Mouse (Mus musculus): ENCODE results near the gene Nceh1. TPM values are rescaled to one million over a fixed set of nuclear protein-coding genes. Genes with fewer than 3 reads are reported as not detected.

Nceh1 gene
- polyA plus RNA-seq, 1 experiment from 2014 or later: 18.2 TPM

- WGBS: 90% methylated on average over 7 of the region's 7 CpGs
- Histone ChIP-seq H3K9me3 (replicated peaks; ENCODE audit: control insufficient read depth, low read length, poor library complexity, severe bottlenecking) (no peaks in the 10 kb centered on the region), H3K4me3 (ENCODE audit: low read depth, low read length) (no peak overlapping the region), H3K27me3 (ENCODE audit: control insufficient read depth, insufficient read depth, low read depth, low read length) (no peaks in the 10 kb centered on the region), H3K36me3 (ENCODE audit: control insufficient read depth, insufficient read depth, low read length) (no peaks in the 10 kb centered on the region), H3K4me2 (ENCODE audit: low read length) (no peak overlapping the region), H3K9ac (ENCODE audit: low read depth, low read length) (no peak overlapping the region), H3K27ac (ENCODE audit: low read length) (no peak overlapping the region), H3K4me1 (ENCODE audit: control insufficient read depth, insufficient read depth, low read length) (no peaks in the 10 kb centered on the region)
- ATAC-seq: no peak
Measured at GRCm38 (mm10) chr3:27199120-27199519, 16.4 kb downstream of the Nceh1 start.

GRCm38 (mm10) chr3:27201728-27202411 is 19.1 kb downstream of the Nceh1 start:
- ATAC-seq: no peak
- 92% methylated on average over 5 of the region's 5 CpGs for WGBS
- Histone ChIP-seq H3K27ac (ENCODE audit: low read length) (no peak overlapping the region), H3K4me3 (ENCODE audit: low read depth, low read length) (no peak overlapping the region), H3K4me1 (ENCODE audit: control insufficient read depth, insufficient read depth, low read length) (no peaks in the 10 kb centered on the region), H3K36me3 (ENCODE audit: control insufficient read depth, insufficient read depth, low read length) (no peaks in the 10 kb centered on the region), H3K27me3 (ENCODE audit: control insufficient read depth, insufficient read depth, low read depth, low read length) (no peaks in the 10 kb centered on the region), H3K9me3 (replicated peaks; ENCODE audit: control insufficient read depth, low read length, poor library complexity, severe bottlenecking) (no peaks in the 10 kb centered on the region), H3K9ac (ENCODE audit: low read depth, low read length) (no peak overlapping the region), H3K4me2 (ENCODE audit: low read length) (no peak overlapping the region)

GRCm38 (mm10) chr3:27205068-27205467 is 22.3 kb downstream of the Nceh1 start:
- ATAC-seq: no peak
- Histone ChIP-seq H3K36me3 (ENCODE audit: control insufficient read depth, insufficient read depth, low read length) (no peaks in the 10 kb centered on the region), H3K9ac (ENCODE audit: low read depth, low read length) (no peak overlapping the region), H3K9me3 (replicated peaks; ENCODE audit: control insufficient read depth, low read length, poor library complexity, severe bottlenecking) (no peaks in the 10 kb centered on the region), H3K27me3 (ENCODE audit: control insufficient read depth, insufficient read depth, low read depth, low read length) (no peaks in the 10 kb centered on the region), H3K4me2 (ENCODE audit: low read length) (no peak overlapping the region), H3K4me1 (ENCODE audit: control insufficient read depth, insufficient read depth, low read length) (no peaks in the 10 kb centered on the region), H3K4me3 (ENCODE audit: low read depth, low read length) (no peak overlapping the region), H3K27ac (ENCODE audit: low read length) (no peak overlapping the region)
- 45% methylated on average over 5 of the region's 5 CpGs for WGBS

GRCm38 (mm10) chr3:27205514-27206220 is 22.9 kb downstream of the Nceh1 start:
- no peak overlapping the region for H3K9ac ChIP-seq (ENCODE audit: low read depth, low read length)
- no peaks in the 10 kb centered on the region for H3K27me3 ChIP-seq (ENCODE audit: control insufficient read depth, insufficient read depth, low read depth, low read length)
- no peaks in the 10 kb centered on the region for H3K9me3 ChIP-seq (replicated peaks; ENCODE audit: control insufficient read depth, low read length, poor library complexity, severe bottlenecking)
- H3K4me2 ChIP-seq (ENCODE audit: low read length): no peak overlapping the region
- H3K4me3 ChIP-seq (ENCODE audit: low read depth, low read length): no peak overlapping the region
- no peak for ATAC-seq
- H3K36me3 ChIP-seq (ENCODE audit: control insufficient read depth, insufficient read depth, low read length): no peaks in the 10 kb centered on the region
- WGBS: 82% methylated on average over 9 of the region's 9 CpGs
- H3K4me1 ChIP-seq (ENCODE audit: control insufficient read depth, insufficient read depth, low read length): no peaks in the 10 kb centered on the region
- H3K27ac ChIP-seq (ENCODE audit: low read length): no peak overlapping the region

- no peaks in the 10 kb centered on the region for H3K36me3 ChIP-seq (ENCODE audit: control insufficient read depth, insufficient read depth, low read length)
Measured at GRCm38 (mm10) chr3:27206221-27206560, 23.4 kb downstream of the Nceh1 start.

GRCm38 (mm10) chr3:27206577-27206976 is 23.8 kb downstream of the Nceh1 start:
- Histone ChIP-seq H3K9ac (ENCODE audit: low read depth, low read length) (no peak overlapping the region), H3K9me3 (replicated peaks; ENCODE audit: control insufficient read depth, low read length, poor library complexity, severe bottlenecking) (no peaks in the 10 kb centered on the region), H3K27me3 (ENCODE audit: control insufficient read depth, insufficient read depth, low read depth, low read length) (no peaks in the 10 kb centered on the region), H3K4me2 (ENCODE audit: low read length) (no peak overlapping the region), H3K36me3 (ENCODE audit: control insufficient read depth, insufficient read depth, low read length) (no peaks in the 10 kb centered on the region), H3K4me1 (ENCODE audit: control insufficient read depth, insufficient read depth, low read length) (no peaks in the 10 kb centered on the region), H3K4me3 (ENCODE audit: low read depth, low read length) (no peak overlapping the region), H3K27ac (ENCODE audit: low read length) (no peak overlapping the region)
- WGBS: 85% methylated on average over 8 of the region's 8 CpGs
- ATAC-seq: no peak

More at GRCm38 (mm10) chr3:27206221-27206560, 23.4 kb downstream of the Nceh1 start:
- H3K27me3 ChIP-seq (ENCODE audit: control insufficient read depth, insufficient read depth, low read depth, low read length): no peaks in the 10 kb centered on the region
- no peak for ATAC-seq
- WGBS: 83% methylated on average over 4 of the region's 4 CpGs
- no peak overlapping the region for H3K27ac ChIP-seq (ENCODE audit: low read length)
- no peaks in the 10 kb centered on the region for H3K9me3 ChIP-seq (replicated peaks; ENCODE audit: control insufficient read depth, low read length, poor library complexity, severe bottlenecking)
- H3K4me2 ChIP-seq (ENCODE audit: low read length): no peak overlapping the region
- H3K4me3 ChIP-seq (ENCODE audit: low read depth, low read length): no peak overlapping the region
- no peak overlapping the region for H3K9ac ChIP-seq (ENCODE audit: low read depth, low read length)
- H3K4me1 ChIP-seq (ENCODE audit: control insufficient read depth, insufficient read depth, low read length): no peaks in the 10 kb centered on the region

- Histone ChIP-seq H3K4me1 (ENCODE audit: control insufficient read depth, insufficient read depth, low read length) (no peaks in the 10 kb centered on the region), H3K27ac (ENCODE audit: low read length) (no peak overlapping the region), H3K4me2 (ENCODE audit: low read length) (no peak overlapping the region), H3K27me3 (ENCODE audit: control insufficient read depth, insufficient read depth, low read depth, low read length) (no peaks in the 10 kb centered on the region), H3K36me3 (ENCODE audit: control insufficient read depth, insufficient read depth, low read length) (no peaks in the 10 kb centered on the region), H3K4me3 (ENCODE audit: low read depth, low read length) (no peak overlapping the region), H3K9ac (ENCODE audit: low read depth, low read length) (no peak overlapping the region), H3K9me3 (replicated peaks; ENCODE audit: control insufficient read depth, low read length, poor library complexity, severe bottlenecking) (no peaks in the 10 kb centered on the region)
- no peak for ATAC-seq
- 90% methylated on average over 9 of the region's 9 CpGs for WGBS
Measured at GRCm38 (mm10) chr3:27209707-27210106, 26.9 kb downstream of the Nceh1 start.

GRCm38 (mm10) chr3:27210271-27210670 is 27.5 kb downstream of the Nceh1 start:
- Histone ChIP-seq H3K9me3 (replicated peaks; ENCODE audit: control insufficient read depth, low read length, poor library complexity, severe bottlenecking) (no peaks in the 10 kb centered on the region; the same call in 1 of the 2 replicates), H3K4me2 (ENCODE audit: low read length) (no peak overlapping the region), H3K27ac (ENCODE audit: low read length) (no peak overlapping the region), H3K4me3 (ENCODE audit: low read depth, low read length) (no peak overlapping the region), H3K4me1 (ENCODE audit: control insufficient read depth, insufficient read depth, low read length) (no peaks in the 10 kb centered on the region), H3K36me3 (ENCODE audit: control insufficient read depth, insufficient read depth, low read length) (no peaks in the 10 kb centered on the region), H3K27me3 (ENCODE audit: control insufficient read depth, insufficient read depth, low read depth, low read length) (no peaks in the 10 kb centered on the region), H3K9ac (ENCODE audit: low read depth, low read length) (no peak overlapping the region)
- 44% methylated on average over 7 of the region's 7 CpGs for WGBS
- ATAC-seq: no peak

- Histone ChIP-seq H3K27ac (ENCODE audit: low read length) (no peak overlapping the region), H3K9me3 (replicated peaks; ENCODE audit: control insufficient read depth, low read length, poor library complexity, severe bottlenecking) (no peaks in the 10 kb centered on the region; the same call in 1 of the 2 replicates), H3K4me2 (ENCODE audit: low read length) (no peak overlapping the region), H3K27me3 (ENCODE audit: control insufficient read depth, insufficient read depth, low read depth, low read length) (no peaks in the 10 kb centered on the region), H3K36me3 (ENCODE audit: control insufficient read depth, insufficient read depth, low read length) (no peaks in the 10 kb centered on the region), H3K4me1 (ENCODE audit: control insufficient read depth, insufficient read depth, low read length) (no peaks in the 10 kb centered on the region), H3K4me3 (ENCODE audit: low read depth, low read length) (no peak overlapping the region), H3K9ac (ENCODE audit: low read depth, low read length) (no peak overlapping the region)
- ATAC-seq: no peak
- WGBS: 95% methylated on average over 8 of the region's 8 CpGs
Measured at GRCm38 (mm10) chr3:27214016-27214816, 31.5 kb downstream of the Nceh1 start.
